Mouse (Mus musculus) CD8-positive naive resting alpha-beta T cell, adult 57 days (primary cell): ENCODE results near the gene Cntn5. TPM values are rescaled to one million over a fixed set of nuclear protein-coding genes. Genes with fewer than 3 reads are reported as not detected.

ENCODE experiments used
- total RNA-seq: library from RNA; stranded (reverse); gene quantifications from one replicate; pipeline ENCODE4 v1.2.4, GENCODE M21; 2023

The Cntn5 gene
- total RNA-seq: not detected

GRCm38 (mm10) chr9:10904616-10905363, at the start of gene Cntn5:
Gene Cntn5 (minus strand): TSS chr9:10904775.

